Mouse (Mus musculus) liver, embryonic 18 days (tissue): ENCODE results near the gene Gm21663. TPM values are rescaled to one million over a fixed set of nuclear protein-coding genes. Genes with fewer than 3 reads are reported as not detected.

Experiments used
- polyA plus RNA-seq: library from polyadenylated mRNA; depleted of rRNA; stranded (reverse); fragments of >200 nt; gene quantifications from 2 replicates; pipeline ENCODE4 v1.2.3, GENCODE M21; 2012; rRNA removed

Gene Gm21663
- polyA plus RNA-seq = not detected in 2 replicates

DNA sequence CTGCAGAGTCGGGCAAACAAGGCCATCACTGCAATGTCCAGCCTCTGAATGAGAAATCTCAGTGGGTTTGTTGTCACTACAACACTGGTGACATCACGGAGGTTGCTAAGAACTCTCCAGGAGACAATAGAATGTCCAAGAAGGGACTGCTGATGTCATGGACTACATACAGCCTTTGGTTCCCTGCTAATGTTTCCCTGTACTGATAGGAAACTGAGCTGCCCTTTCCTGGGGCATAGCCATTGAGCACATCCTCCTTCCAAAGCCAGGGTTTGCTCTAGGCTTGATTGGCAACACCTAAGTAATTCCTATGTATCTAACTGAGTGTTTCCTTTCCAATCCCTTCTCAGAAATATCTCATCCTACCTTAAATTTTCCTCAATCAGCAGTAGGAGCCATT lies at the start of gene Gm21663:
Gene Gm21663 (minus strand): TSS at position 101 of the 400 bp plus-strand sequence.

DNA sequence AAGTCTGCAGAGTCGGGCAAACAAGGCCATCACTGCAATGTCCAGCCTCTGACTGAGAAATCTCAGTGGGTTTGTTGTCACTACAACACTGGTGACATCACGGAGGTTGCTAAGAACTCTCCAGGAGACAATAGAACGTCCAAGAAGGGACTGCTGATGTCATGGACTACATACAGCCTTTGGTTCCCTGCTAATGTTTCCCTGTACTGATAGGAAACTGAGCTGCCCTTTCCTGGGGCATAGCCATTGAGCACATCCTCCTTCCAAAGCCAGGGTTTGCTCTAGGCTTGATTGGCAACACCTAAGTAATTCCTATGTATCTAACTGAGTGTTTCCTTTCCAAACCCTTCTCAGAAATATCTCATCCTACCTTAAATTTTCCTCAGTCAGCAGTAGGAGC lies 46.4 kb upstream of the Gm21663 start, which contains the start of gene Gm21698:
Gene Gm21698 (minus strand): TSS at position 101 of the 400 bp plus-strand sequence.

DNA sequence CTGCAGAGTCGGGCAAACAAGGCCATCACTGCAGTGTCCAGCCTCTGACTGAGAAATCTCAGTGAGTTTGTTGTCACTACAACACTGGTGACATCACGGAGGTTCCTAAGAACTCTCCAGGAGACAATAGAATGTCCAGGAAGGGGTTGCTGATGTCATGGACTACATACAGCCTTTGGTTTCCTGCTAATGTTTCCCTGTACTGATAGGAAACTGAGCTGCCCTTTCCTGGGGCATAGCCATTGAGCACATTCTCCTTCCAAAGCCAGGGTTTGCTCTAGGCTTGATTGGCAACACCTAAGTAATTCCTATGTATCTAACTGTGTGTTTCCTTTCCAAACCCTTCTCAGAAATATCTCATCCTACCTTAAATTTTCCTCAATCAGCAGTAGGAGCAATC lies 30.4 kb upstream of the Gm21663 start, which contains the start of gene Gm21680:
Gene Gm21680 (minus strand): TSS at position 101 of the 400 bp plus-strand sequence.

DNA sequence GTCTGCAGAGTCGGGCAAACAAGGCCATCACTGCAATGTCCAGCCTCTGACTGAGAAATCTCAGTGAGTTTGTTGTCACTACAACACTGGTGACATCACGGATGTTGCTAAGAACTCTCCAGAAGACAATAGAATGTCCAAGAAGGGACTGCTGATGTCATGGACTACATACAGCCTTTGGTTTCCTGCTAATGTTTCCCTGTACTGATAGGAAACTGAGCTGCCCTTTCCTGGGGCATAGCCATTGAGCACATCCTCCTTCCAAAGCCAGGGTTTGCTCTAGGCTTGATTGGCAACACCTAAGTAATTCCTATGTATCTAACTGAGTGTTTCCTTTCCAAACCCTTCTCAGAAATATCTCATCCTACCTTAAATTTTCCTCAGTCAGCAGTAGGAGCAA lies 12.1 kb upstream of the Gm21663 start, which contains the start of gene Gm21671:
Gene Gm21671 (minus strand): TSS at position 101 of the 400 bp plus-strand sequence.

Other genes with a start within 250 kb of the Gm21663 start
- 2.3 and 2.4 TPM in 2 replicates for gene Xrcc2, start 236.6 kb downstream of the Gm21663 start, polyA plus RNA-seq
- gene Actr3b, start 182.4 kb downstream of the Gm21663 start, polyA plus RNA-seq = 0.35 and 0.46 TPM in 2 replicates
- not detected in 2 replicates for gene Gm21671, start 12.0 kb upstream of the Gm21663 start, polyA plus RNA-seq
- not detected in 2 replicates for gene Gm21680, start 30.3 kb upstream of the Gm21663 start, polyA plus RNA-seq
- not detected in 2 replicates for gene Gm21698, start 46.3 kb upstream of the Gm21663 start, polyA plus RNA-seq
- gene Gm1979, start 62.4 kb upstream of the Gm21663 start, polyA plus RNA-seq = not detected in 2 replicates
- not detected in 2 replicates for gene Gm5862, start 80.5 kb upstream of the Gm21663 start, polyA plus RNA-seq
- gene Speer4a, start 97.2 kb upstream of the Gm21663 start, polyA plus RNA-seq = not detected in 2 replicates
- gene Gm7347, start 116.2 kb upstream of the Gm21663 start, polyA plus RNA-seq = not detected in 2 replicates
- not detected in 2 replicates for gene Gm10471, start 146.9 kb upstream of the Gm21663 start, polyA plus RNA-seq
- gene 5031410I06Rik, start 163.0 kb upstream of the Gm21663 start, polyA plus RNA-seq = not detected in 2 replicates
- not detected in 2 replicates for gene Gm10220, start 179.0 kb upstream of the Gm21663 start, polyA plus RNA-seq